Mouse (Mus musculus) liver, embryonic 14.5 days (tissue): Measurements from ENCODE around the gene Mllt3. TPM values are rescaled to one million over a fixed set of nuclear protein-coding genes. Genes with fewer than 3 reads are reported as not detected.

ENCODE experiments used
- ATAC-seq: fragments of 200-750 bp; cut with Nextera tagmentation; 2 replicates; pipeline ENCODE4 v1.8.0; 2017; ENCODE audit warnings: moderate number of reproducible peaks, mild to moderate bottlenecking, moderate library complexity; ENCODE audit not compliant: insufficient read depth
- DNase-seq, 3 experiments: peaks; one replicate each; pipeline ENCODE4 v3.0.0-alpha.2; 2012 to 2013; ENCODE audit warnings: low read depth in 3 of 3, low spot score in 3 of 3
- H3K27ac ChIP-seq: fragments of 300-500 bp; sonication (generic); 2 replicates; pipeline ENCODE4 v1.5.1; 2014; ENCODE audit warnings: moderate library complexity, mild to moderate bottlenecking, control low read depth, inconsistent platforms
- H3K27me3 ChIP-seq: fragments of 300-500 bp; sonication (generic); 2 replicates; pipeline ENCODE4 v1.6.1; 2014; ENCODE audit warnings: mild to moderate bottlenecking, low read length, moderate library complexity; ENCODE audit not compliant: control insufficient read depth, insufficient read depth
- H3K36me3 ChIP-seq: fragments of 300-500 bp; sonication (generic); replicated peaks from 2 replicates; pipeline ENCODE4 v1.6.1; 2014; ENCODE audit warnings: low read depth; ENCODE audit not compliant: control insufficient read depth, insufficient read depth
- H3K4me1 ChIP-seq, 2 experiments: fragments of 200-500 bp in 1 of 2; fragments of 300-500 bp in 1 of 2; sonication (generic) in 1 of 2; replicated peaks; 2 replicates each; pipeline ENCODE4 v1.6.1; 2012 to 2014; ENCODE audit warnings: antibody characterized with exemption in 1 of 2, inconsistent platforms in 1 of 2, low read length in 1 of 2; ENCODE audit not compliant: control insufficient read depth in 2 of 2, insufficient read depth in 2 of 2
- H3K4me2 ChIP-seq: fragments of 300-500 bp; sonication (generic); 2 replicates; pipeline ENCODE4 v1.6.1; 2014; ENCODE audit warnings: low read depth, mild to moderate bottlenecking, control low read depth, moderate library complexity
- H3K4me3 ChIP-seq, 2 experiments: fragments of 200-500 bp in 1 of 2; fragments of 300-500 bp in 1 of 2; sonication (generic) in 1 of 2; 2 replicates each; pipeline ENCODE4 v1.5.1; 2012 to 2014; ENCODE audit warnings: low read depth in 2 of 2, low read length in 2 of 2, mild to moderate bottlenecking in 2 of 2, control low read depth in 1 of 2, inconsistent platforms in 1 of 2, moderate library complexity in 1 of 2; ENCODE audit not compliant: insufficient read depth in 1 of 2
- H3K9ac ChIP-seq: fragments of 300-500 bp; sonication (generic); replicated peaks from 2 replicates; pipeline ENCODE4 v1.6.1; 2014; ENCODE audit warnings: mild to moderate bottlenecking, control low read depth, moderate library complexity
- H3K9me3 ChIP-seq: fragments of 300-500 bp; sonication (generic); 2 replicates; pipeline ENCODE4 v1.6.1; 2016; ENCODE audit warnings: low read length, mixed read lengths; ENCODE audit not compliant: control insufficient read depth
- CTCF ChIP-seq: IDR thresholded peaks from 2 replicates; pipeline ENCODE4 v1.5.1; 2016; ENCODE audit warnings: antibody characterized with exemption, low read depth, control low read depth
- EP300 ChIP-seq: IDR thresholded peaks from 2 replicates; pipeline ENCODE4 v1.6.1; 2016; ENCODE audit warnings: antibody characterized with exemption, low read depth
- WGBS: fragments of 180-500 bp; shearing (Covaris S2); extraction: QIAGEN DNeasy Blood & Tissue Kit; methylation state at CpG from one replicate; pipeline ENCODE4 v1.1.7; 2014; ENCODE audit not compliant: insufficient replicate concordance; 5-methylcytosine and 5-hydroxymethylcytosine counted together
- polyA plus RNA-seq, 2 experiments: library from polyadenylated mRNA; depleted of rRNA in 1 of 2; stranded (reverse) in 1 of 2; unstranded in 1 of 2; fragments of >200 nt; fragmentation: Nextera tagmentation in 1 of 2; extraction: Ambion mirVana in 1 of 2; gene quantifications; 2 replicates each; pipeline versions ENCODE4 v1.2.1 to v1.2.3; 2012 to 2014

The Mllt3 gene
- polyA plus RNA-seq, 2 experiments, result 52.8 to 87.7 TPM

- TF ChIP-seq CTCF (no peak), EP300 (no peak)
- WGBS, result 29% methylated on average over 9 of the region's 9 CpGs
- Histone ChIP-seq H3K27me3 (no peaks in the 10 kb centered on the region), H3K4me1 (peaks cover 3 to 5% of the 10 kb centered on the region in 2 experiments; a peak in 2 of 4 replicates), H3K9ac (no peak overlapping the region), H3K27ac (no peak overlapping the region), H3K4me3 (no peak overlapping the region), H3K36me3 (no peaks in the 10 kb centered on the region), H3K4me2 (no peak overlapping the region), H3K9me3 (no peaks in the 10 kb centered on the region)
- DNase-seq (peak in 1 of 3 experiments; percentile 9), ATAC-seq (peak; percentile 26; the same call in 1 of the 2 replicates)
Observed at GRCm38 (mm10) chr4:88003159-88003948, 29.8 kb downstream of the Mllt3 start.

- 60% methylated on average over 5 of the region's 5 CpGs for WGBS
Observed at GRCm38 (mm10) chr4:87991710-87992109, 41.5 kb downstream of the Mllt3 start.

GRCm38 (mm10) chr4:87990940-87991339, 42.2 kb downstream of the Mllt3 start:
- H3K4me3 ChIP-seq, result no peak overlapping the region
- no peaks in the 10 kb centered on the region for H3K4me1 ChIP-seq
- no peaks in the 10 kb centered on the region for H3K27me3 ChIP-seq
- TF ChIP-seq EP300 (no peak), CTCF (no peak)
- H3K4me2 ChIP-seq, result no peak overlapping the region
- H3K9ac ChIP-seq, result no peak overlapping the region
- no peak overlapping the region for H3K27ac ChIP-seq
- H3K9me3 ChIP-seq, result no peaks in the 10 kb centered on the region
- DNase-seq (no peak), ATAC-seq (no peak)
- 72% methylated on average over 5 of the region's 5 CpGs for WGBS
- no peaks in the 10 kb centered on the region for H3K36me3 ChIP-seq

More at GRCm38 (mm10) chr4:87991710-87992109, 41.5 kb downstream of the Mllt3 start:
- Histone ChIP-seq H3K27me3 (no peaks in the 10 kb centered on the region), H3K4me2 (no peak overlapping the region), H3K9me3 (no peaks in the 10 kb centered on the region), H3K9ac (no peak overlapping the region), H3K4me3 (no peak overlapping the region), H3K36me3 (no peaks in the 10 kb centered on the region), H3K4me1 (no peaks in the 10 kb centered on the region), H3K27ac (no peak overlapping the region)
- TF ChIP-seq CTCF (no peak), EP300 (no peak)
- no peak for ATAC-seq
- DNase-seq, result no peak

GRCm38 (mm10) chr4:87985281-87985680, 47.9 kb downstream of the Mllt3 start:
- Histone ChIP-seq H3K4me1 (no peaks in the 10 kb centered on the region), H3K9me3 (no peaks in the 10 kb centered on the region), H3K27ac (no peak overlapping the region), H3K36me3 (no peaks in the 10 kb centered on the region), H3K4me3 (no peak overlapping the region), H3K9ac (no peak overlapping the region), H3K27me3 (no peaks in the 10 kb centered on the region), H3K4me2 (no peak overlapping the region)
- 53% methylated on average over 4 of the region's 4 CpGs for WGBS
- TF ChIP-seq EP300, result no peak
- TF ChIP-seq CTCF, result no peak
- DNase-seq (no peak), ATAC-seq (no peak)

GRCm38 (mm10) chr4:87984589-87984988, 48.6 kb downstream of the Mllt3 start:
- ATAC-seq, result no peak
- H3K27ac ChIP-seq, result no peak overlapping the region

More at GRCm38 (mm10) chr4:87984589-87984988, 48.6 kb downstream of the Mllt3 start:
- TF ChIP-seq CTCF (no peak), EP300 (no peak)
- no peaks in the 10 kb centered on the region for H3K27me3 ChIP-seq
- H3K9ac ChIP-seq, result no peak overlapping the region
- H3K4me2 ChIP-seq, result no peak overlapping the region
- DNase-seq, result no peak
- no peaks in the 10 kb centered on the region for H3K4me1 ChIP-seq
- WGBS, result 59% methylated on average over 3 of the region's 3 CpGs
- H3K9me3 ChIP-seq, result no peaks in the 10 kb centered on the region
- H3K4me3 ChIP-seq, result no peak overlapping the region
- H3K36me3 ChIP-seq, result no peaks in the 10 kb centered on the region
